Mouse (Mus musculus) hindlimb bud, embryonic 11.5 days (tissue): ENCODE measurements around the gene Trappc6b.

Source experiments
- DNase-seq: peaks from one replicate; pipeline ENCODE4 v3.0.0-alpha.2; 2012; ENCODE audit warnings: low read depth, low spot score; ENCODE audit errors: extremely low spot score

The Trappc6b gene

DNA sequence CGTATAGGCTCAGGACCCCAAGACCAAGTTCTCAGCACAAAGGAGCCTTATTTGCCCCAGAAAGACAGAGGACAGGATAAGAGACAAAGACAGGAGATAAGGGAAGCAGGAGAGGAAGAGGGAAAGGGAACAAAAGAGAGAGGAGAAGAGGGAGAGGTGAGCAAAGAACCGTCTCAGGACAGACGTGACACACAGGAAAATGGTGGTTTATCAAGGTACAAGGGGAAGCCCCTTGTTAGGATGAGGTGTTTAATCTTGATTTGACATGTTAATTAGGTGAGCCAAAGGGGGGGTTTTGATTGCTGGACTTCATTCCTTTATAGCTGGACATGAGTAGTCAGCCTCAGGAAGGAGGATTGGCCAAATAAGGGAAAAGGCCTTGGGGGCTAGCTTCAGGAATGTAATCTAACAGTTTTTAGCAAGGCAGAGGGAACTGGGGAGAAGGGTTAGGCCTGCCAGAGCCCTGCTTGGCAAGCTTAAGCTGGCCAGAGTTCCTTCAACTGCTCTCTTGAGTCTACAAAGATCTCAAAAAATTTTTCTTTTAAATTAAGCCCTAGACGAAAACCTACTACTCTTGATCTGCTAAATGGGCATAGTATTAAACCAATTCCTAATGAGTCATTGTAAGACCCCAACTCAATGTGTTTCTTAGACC lies 5.9 kb downstream of the Trappc6b start:
- DNase-seq = no peak

- no peak for DNase-seq
These were observed 7.3 kb downstream of the Trappc6b start for GRCm38 (mm10) chr12:59053976-59054375.

DNA sequence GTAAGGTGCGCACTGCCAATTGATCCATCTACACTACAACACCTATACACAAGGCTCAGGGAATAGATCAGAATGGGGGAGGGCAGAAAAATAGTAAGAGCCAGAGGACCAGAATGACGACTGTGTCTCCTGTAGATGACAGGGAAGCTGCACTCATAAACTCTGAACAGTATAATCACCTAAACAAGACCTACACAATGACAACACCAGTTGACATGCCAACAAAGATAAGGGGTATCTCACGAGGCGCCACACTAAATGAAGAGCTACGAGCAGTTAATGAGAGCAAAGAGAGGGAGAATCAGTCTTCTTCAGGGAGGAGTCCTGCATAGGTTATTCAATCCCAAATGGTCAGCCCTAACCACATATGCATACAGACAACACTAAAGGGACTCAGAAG lies 8.1 kb downstream of the Trappc6b start:
- no peak for DNase-seq

- no peak for DNase-seq
These were observed 8.8 kb downstream of the Trappc6b start for GRCm38 (mm10) chr12:59052470-59052869.

DNA sequence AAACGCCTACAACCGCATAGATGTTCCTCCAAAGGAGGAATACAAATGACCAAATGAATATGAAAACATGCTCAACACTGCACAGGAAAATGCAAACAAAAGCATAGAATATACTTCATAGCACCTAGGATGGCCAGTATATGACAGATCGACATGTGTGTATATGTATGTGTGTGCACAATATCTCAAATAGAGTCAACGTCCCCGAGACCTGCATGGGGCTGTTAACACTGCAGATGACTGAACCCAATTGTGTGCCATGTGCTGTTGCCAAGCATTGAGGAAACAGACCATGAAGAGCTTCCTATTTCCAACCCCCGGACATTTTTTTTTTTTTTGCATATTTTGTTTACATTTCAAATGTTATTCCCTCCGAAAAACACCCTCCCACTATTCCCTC lies 20.4 kb downstream of the Trappc6b start:
- DNase-seq = no peak

DNA sequence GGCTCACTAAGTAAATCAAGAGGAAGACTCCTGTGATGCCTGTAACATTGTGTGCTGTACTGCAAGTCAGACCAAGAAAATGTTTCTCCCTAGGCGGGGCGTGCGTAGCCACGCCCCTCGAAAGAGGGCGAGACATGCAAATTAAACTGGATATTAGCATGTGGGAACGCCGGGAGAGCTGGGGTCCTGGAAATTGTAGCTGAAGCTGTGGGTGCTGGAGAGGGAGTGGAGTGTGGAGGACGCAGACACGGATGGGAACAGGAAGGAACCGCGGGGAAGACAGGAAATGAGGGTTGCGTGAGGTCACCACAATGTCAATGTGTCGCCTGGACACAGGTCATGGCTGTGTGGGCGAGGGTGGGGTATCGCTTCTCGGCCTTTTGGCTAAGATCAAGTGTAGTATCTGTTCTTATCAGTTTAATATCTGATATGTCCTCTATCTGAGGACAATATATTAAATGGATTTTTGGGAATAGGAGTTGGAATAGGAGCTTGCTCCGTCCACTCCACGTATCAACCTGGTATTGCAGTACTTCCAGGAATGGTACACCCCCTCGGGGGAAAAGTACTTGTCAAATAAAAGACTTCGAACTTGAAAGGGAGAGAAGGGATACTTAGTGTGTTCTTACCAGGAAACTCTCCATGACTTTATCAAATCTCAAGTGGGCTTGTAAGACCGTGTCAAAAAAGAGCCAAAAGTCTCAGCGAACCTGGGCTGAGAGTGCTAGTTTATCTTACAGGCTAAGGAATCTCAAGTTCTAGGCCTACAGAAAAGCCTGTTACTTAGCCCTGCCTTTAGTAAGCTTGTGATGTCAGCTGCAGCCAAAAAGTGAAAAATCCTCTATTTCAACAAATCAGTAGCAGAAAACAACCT lies 21.1 kb downstream of the Trappc6b start:
- DNase-seq = peak; percentile 79

- DNase-seq = no peak
These were observed 21.9 kb downstream of the Trappc6b start for GRCm38 (mm10) chr12:59039162-59039970.

DNA sequence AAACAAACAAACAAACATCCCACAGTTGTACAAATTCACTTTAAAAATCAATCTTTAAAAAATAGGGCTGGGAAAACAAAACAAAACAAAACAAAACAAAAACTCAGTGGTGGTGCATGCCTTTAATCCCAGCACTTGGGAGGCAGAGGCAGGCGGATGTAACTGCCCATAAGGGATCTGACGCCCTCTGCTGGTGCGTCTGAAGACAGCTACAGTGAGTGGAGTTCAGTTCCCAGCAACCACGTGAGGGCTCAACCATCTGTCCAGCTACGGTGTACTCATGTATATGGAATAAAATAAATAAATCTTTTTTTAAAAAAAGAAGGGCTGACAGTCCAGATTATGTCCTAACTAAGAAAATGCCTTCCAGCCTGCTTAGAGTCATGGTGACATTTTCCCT lies 29.2 kb downstream of the Trappc6b start:
- no peak for DNase-seq

- DNase-seq = no peak
These were observed 40.0 kb downstream of the Trappc6b start for GRCm38 (mm10) chr12:59021306-59021705.

DNA sequence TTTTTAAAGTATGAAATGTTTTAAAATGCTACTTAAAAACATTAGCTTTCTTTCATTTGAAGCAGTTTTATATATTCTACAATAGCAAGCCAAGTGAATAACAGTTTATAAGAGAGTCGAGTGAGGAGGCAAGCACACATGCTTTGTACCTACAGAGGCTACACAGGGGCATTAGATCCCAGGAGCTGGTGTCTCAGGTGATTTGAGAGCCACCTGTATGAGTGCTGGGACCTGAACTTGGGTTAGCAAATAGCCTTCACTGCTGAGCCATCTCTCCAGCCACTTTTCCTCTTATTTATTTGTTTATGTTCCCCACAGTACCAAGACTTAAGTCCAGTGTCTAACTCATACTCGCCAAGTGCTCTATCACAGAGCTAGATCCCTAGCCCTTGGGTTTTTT lies 41.4 kb downstream of the Trappc6b start:
- DNase-seq = no peak

DNA sequence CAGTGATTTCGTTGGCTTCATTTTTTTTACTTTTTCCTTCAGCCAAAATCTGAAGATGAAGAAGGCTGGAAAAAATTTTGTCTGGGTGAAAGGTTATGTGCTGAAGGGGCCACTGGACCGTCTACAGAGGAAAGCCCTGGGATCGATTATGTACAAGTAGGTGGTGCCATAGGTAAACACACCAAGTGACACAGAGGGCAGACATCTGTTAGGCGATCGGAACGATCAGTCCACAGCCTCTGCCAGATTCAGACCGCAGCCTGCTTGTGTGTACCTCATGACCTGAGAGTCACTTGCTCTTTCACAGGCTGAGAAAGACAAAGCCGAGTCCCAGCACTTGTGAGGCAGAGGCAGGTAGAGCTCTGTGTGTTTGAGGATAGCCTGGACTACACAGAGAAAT lies 43.3 kb downstream of the Trappc6b start:
- no peak for DNase-seq

DNA sequence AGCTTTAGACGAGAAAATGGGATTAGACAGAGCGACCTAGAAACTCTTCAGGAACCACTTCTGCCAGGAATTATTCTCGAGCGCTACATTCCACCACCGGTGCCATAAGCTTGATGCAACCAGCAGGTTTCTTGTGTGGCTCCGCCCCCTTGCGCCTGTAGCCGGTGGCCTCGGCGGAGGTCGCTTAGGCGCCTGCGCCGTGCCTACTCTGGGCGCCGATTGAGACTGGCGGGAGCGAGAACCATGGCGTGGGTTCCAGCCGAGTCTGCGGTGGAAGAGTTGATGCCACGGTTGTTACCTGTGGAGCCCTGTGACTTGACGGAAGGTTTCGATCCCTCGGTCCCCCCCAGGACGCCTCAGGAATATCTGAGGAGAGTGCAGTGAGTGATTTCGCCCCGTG lies 48.0 kb downstream of the Trappc6b start, which contains the start of gene Gemin2:
Gene Gemin2 (plus strand): TSS at position 160 of the 400 bp plus-strand sequence.
- DNase-seq = peak; percentile 63

- no peak for DNase-seq
These were observed 48.6 kb downstream of the Trappc6b start for GRCm38 (mm10) chr12:59012710-59013091.

DNA sequence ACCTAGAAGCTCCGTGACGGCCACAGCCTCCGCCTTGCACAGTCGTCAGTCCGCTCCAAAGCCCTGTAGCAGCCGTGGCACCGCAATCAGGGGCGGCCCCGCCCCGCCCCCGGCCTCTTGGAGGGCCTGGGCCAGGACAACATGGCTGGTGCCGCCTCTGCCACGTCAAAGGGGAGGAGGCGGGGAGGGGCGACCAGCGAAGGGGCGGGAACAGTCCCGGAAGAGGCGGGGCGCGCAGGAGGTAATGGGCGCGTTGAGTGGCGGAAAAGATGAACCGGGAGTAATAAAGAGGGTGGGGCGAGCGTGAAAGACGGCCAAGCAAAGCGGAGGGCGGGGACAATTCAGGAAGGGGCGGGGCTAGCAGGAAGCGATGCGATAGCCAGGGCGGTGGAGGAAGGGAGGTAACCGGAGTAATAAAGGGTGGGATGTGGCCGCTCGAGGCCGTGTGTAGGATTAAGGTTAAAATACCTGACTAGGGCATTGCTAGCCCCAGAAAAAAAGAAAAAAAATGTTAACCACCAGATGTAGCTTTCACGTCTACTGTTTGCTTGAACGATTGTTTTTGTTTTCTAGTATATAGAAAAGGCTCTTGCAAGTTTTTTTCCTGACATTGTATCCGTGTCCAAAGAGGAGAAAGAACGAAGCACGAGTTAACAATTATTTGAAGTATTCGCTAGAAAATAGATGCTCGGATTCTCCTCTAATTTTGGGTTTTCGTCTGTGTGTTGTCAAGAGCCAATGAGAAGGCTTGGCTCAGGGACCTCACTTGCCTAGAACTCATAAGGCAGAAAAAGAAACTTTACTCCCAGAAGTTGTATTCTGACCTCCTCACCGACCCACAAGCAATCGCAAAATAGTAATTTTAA lies 49.2 kb downstream of the Trappc6b start, which contains the start of gene Sec23a:
Gene Sec23a (minus strand): TSS at position 174 of the 866 bp plus-strand sequence.
- DNase-seq = peak; percentile 77

GRCm38 (mm10) chr12:59011275-59011843 lies 49.9 kb downstream of the Trappc6b start:
- no peak for DNase-seq

- no peak for DNase-seq
These were observed 50.8 kb downstream of the Trappc6b start for GRCm38 (mm10) chr12:59010482-59010881.
